Mouse (Mus musculus) heart, embryonic 15.5 days (tissue): ENCODE measurements around the gene Pde4b. TPM values are rescaled to one million over a fixed set of nuclear protein-coding genes. Genes with fewer than 3 reads are reported as not detected.

ENCODE experiments used
- ATAC-seq: fragments of 200-750 bp; cut with Nextera tagmentation; replicated peaks from 2 replicates; pipeline ENCODE4 v1.8.0; 2017; ENCODE audit warnings: low read depth, moderate TSS enrichment; ENCODE audit not compliant: insufficient number of reproducible peaks, insufficient read depth, low FRiP score
- H3K27ac ChIP-seq: fragments of 300-500 bp; sonication (generic); 2 replicates; pipeline ENCODE4 v1.5.1; 2015; ENCODE audit warnings: mild to moderate bottlenecking, inconsistent platforms
- H3K27me3 ChIP-seq: fragments of 300-500 bp; sonication (generic); 2 replicates; pipeline ENCODE4 v1.6.1; 2015; ENCODE audit warnings: inconsistent platforms
- H3K36me3 ChIP-seq: fragments of 300-500 bp; sonication (generic); 2 replicates; pipeline ENCODE4 v1.6.1; 2015; ENCODE audit warnings: mild to moderate bottlenecking, inconsistent platforms
- H3K4me1 ChIP-seq: fragments of 300-500 bp; sonication (generic); replicated peaks from 2 replicates; pipeline ENCODE4 v1.6.1; 2015; ENCODE audit warnings: inconsistent platforms
- H3K4me2 ChIP-seq: fragments of 300-500 bp; sonication (generic); 2 replicates; pipeline ENCODE4 v1.6.1; 2015; ENCODE audit warnings: inconsistent platforms, mild to moderate bottlenecking, moderate library complexity
- H3K4me3 ChIP-seq: fragments of 300-500 bp; sonication (generic); 2 replicates; pipeline ENCODE4 v1.5.1; 2015; ENCODE audit warnings: mild to moderate bottlenecking, inconsistent platforms
- H3K9ac ChIP-seq: fragments of 300-500 bp; sonication (generic); 2 replicates; pipeline ENCODE4 v1.6.1; 2015; ENCODE audit warnings: mild to moderate bottlenecking, inconsistent platforms
- H3K9me3 ChIP-seq: fragments of 300-500 bp; sonication (generic); replicated peaks from 2 replicates; pipeline ENCODE4 v1.6.1; 2016; ENCODE audit warnings: inconsistent platforms
- WGBS: fragments of 180-500 bp; shearing (Covaris S2); methylation state at CpG from one replicate; pipeline ENCODE4 v1.1.7; 2015; ENCODE audit warnings: mixed read lengths; 5-methylcytosine and 5-hydroxymethylcytosine counted together
- polyA plus RNA-seq: library from polyadenylated mRNA; unstranded; fragments of >200 nt; fragmentation: Nextera tagmentation; extraction: Ambion mirVana; gene quantifications from 2 replicates; pipeline ENCODE4 v1.2.1, GENCODE M21; 2015

Gene Pde4b
- polyA plus RNA-seq, 1 experiment from 2014 or later: 24.6 TPM

DNA sequence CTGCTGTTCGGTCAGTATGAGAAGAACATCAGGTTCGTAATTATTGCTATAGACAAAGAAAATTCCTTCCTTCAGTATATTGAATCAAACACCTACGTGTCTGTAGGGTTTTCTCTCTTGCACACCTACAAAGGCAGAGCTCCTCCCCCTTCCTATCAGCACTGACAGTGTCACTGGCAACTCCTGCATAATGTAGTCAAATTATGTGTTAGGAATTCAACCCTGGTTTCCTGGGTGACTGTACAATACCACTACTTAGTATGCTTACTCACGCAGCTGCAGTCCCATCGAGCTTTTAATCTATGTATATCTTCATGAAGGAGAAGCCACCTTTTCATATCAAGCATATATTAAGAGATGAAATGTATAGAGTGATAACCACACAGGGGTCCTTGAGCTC lies 99.5 kb downstream of the Pde4b start:
- Histone ChIP-seq H3K4me3 (no peak overlapping the region), H3K9me3 (no peaks in the 10 kb centered on the region), H3K4me2 (no peak overlapping the region), H3K27me3 (no peaks in the 10 kb centered on the region), H3K4me1 (no peaks in the 10 kb centered on the region), H3K36me3 (no peaks in the 10 kb centered on the region), H3K9ac (no peak overlapping the region), H3K27ac (no peak overlapping the region)
- 81% methylated on average over 5 of the region's 5 CpGs for WGBS
- no peak for ATAC-seq

DNA sequence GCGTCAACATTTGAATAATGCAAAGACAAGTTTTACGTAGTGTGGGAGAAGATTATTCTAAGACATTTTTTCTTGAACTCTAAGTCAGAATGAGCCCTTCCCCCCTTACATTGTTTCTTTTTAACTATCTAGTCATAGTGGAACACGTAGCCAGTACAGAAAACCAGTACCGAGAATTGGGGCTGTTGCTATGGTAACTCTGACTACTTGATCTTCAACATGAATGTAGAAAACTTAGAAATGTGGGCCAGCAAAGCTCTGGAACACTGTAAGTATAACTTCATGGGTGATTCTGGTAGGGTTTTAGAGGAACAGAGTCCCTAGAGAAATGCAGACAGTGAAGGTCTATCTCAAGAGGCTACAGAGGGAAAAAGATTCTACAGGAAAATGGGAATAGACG lies 110.4 kb downstream of the Pde4b start:
- WGBS: 90% methylated on average over 5 of the region's 5 CpGs
- no peaks in the 10 kb centered on the region for H3K36me3 ChIP-seq
- H3K27ac ChIP-seq: no peak overlapping the region
- H3K4me3 ChIP-seq: no peak overlapping the region
- H3K9me3 ChIP-seq: no peaks in the 10 kb centered on the region
- no peak for ATAC-seq
- no peaks in the 10 kb centered on the region for H3K27me3 ChIP-seq
- no peak overlapping the region for H3K4me2 ChIP-seq
- no peaks in the 10 kb centered on the region for H3K4me1 ChIP-seq
- no peak overlapping the region for H3K9ac ChIP-seq

DNA sequence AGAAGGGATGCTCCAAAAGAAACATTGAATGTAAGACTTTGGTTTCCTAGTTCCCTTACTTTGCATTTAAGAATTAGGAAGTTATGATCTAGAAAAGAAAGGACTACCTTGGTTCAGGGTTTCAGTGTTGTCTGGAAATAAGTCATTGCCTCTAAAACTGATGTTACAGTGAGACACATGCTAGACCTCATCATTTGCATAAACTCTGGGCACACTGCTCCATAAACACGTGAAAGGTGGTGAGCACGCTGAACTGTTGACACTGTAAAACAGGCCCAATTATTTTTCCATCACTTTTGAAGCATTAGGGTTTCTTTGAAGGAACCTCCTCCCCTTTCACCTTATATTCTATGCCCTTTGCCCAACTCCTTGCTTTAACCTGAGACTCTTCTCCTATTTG lies 122.4 kb downstream of the Pde4b start:
- no peak overlapping the region for H3K27ac ChIP-seq
- 82% methylated on average over 2 of the region's 2 CpGs for WGBS
- H3K9ac ChIP-seq: no peak overlapping the region
- no peaks in the 10 kb centered on the region for H3K36me3 ChIP-seq
- no peaks in the 10 kb centered on the region; the same call in 1 of the 2 replicates for H3K4me1 ChIP-seq
- no peaks in the 10 kb centered on the region for H3K9me3 ChIP-seq
- no peak for ATAC-seq
- H3K4me2 ChIP-seq: no peak overlapping the region
- H3K27me3 ChIP-seq: no peaks in the 10 kb centered on the region
- H3K4me3 ChIP-seq: no peak overlapping the region

DNA sequence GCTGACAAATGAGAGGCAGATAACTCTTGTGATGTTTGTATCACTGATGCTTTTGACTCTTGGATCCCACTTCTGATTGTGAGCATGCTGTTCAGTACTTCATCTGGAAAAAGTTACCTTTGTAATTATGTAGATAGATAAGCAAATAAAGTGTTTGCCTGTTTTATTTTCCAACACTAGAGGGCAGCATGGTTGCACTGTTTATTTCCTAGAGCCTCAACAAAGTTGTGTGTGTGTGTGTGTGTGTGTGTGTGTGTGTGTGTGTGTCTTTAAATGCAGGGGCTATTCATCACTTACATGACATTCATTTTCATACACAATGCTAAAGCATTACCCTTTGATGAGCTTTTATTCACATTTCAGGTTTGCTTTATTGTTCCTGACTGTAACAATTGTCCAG lies 139.4 kb downstream of the Pde4b start:
- H3K9ac ChIP-seq: no peak overlapping the region
- H3K4me3 ChIP-seq: no peak overlapping the region
- no peak for ATAC-seq
- H3K4me2 ChIP-seq: no peak overlapping the region
- no peak overlapping the region for H3K27ac ChIP-seq
- peaks cover 16% of the 10 kb centered on the region for H3K4me1 ChIP-seq
- no peaks in the 10 kb centered on the region for H3K9me3 ChIP-seq
- H3K27me3 ChIP-seq: no peaks in the 10 kb centered on the region
- no peaks in the 10 kb centered on the region for H3K36me3 ChIP-seq

DNA sequence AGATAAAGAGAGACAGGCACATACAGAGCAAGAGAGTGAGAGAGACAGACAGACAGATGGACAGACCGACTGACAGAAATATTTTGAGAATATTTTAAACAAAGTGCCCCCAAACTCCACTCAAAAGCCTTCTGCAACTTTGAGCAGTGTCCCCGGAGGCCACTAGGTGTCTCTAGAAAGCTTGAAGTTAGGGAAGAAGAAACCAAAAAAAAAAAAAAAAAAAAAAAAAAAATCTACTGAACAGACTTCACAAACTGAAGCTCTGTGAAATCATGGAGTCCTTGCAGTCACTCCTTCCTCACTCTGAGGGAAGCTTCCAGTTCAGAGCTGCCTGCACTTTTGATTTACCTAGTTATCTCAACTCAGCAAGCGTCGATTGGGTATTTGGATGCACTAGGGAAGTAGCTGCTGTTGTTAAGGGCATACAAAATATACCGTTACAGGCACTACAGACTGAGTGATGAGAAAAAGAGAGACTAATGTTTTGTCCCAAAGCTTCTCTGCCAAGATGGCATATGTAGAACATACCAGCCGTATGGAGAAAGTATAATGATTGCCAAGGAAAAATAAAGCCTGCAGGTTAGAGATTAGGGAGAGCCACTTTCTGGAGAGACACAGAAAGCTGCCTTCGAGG lies 141.7 kb downstream of the Pde4b start:
- H3K4me2 ChIP-seq: no peak overlapping the region
- peaks cover 16% of the 10 kb centered on the region for H3K4me1 ChIP-seq
- no peak overlapping the region for H3K4me3 ChIP-seq
- no peak for ATAC-seq
- no peaks in the 10 kb centered on the region for H3K9me3 ChIP-seq
- H3K27ac ChIP-seq: no peak overlapping the region
- no peaks in the 10 kb centered on the region for H3K27me3 ChIP-seq
- no peaks in the 10 kb centered on the region for H3K36me3 ChIP-seq
- no peak overlapping the region for H3K9ac ChIP-seq
- WGBS: 37% methylated on average over 7 of the region's 7 CpGs

DNA sequence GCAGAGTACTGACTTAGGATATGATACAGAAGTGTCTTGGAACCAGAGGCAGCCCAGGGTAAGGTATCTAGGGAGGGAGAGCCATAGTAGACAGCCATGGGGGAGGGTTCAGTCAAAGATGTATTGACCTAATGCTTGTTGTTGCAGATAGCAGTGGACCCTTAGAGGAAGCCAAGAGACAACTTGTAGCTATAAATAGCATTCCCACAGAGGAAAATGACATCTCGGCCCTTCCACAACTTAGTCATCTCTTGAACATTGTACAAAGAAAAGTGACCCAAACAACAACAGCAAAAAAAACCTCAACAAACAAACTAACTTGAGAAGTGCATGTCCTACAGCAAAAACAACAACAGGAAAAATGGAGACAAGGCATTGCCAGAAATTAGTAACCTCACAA lies 143.6 kb downstream of the Pde4b start:
- Histone ChIP-seq H3K27me3 (no peaks in the 10 kb centered on the region), H3K36me3 (no peaks in the 10 kb centered on the region), H3K9me3 (no peaks in the 10 kb centered on the region), H3K4me3 (no peak overlapping the region), H3K4me2 (no peak overlapping the region), H3K27ac (no peak overlapping the region), H3K9ac (no peak overlapping the region), H3K4me1 (peaks cover 16% of the 10 kb centered on the region)
- WGBS: 20% methylated on average over 1 of the region's 1 CpGs
- ATAC-seq: no peak

DNA sequence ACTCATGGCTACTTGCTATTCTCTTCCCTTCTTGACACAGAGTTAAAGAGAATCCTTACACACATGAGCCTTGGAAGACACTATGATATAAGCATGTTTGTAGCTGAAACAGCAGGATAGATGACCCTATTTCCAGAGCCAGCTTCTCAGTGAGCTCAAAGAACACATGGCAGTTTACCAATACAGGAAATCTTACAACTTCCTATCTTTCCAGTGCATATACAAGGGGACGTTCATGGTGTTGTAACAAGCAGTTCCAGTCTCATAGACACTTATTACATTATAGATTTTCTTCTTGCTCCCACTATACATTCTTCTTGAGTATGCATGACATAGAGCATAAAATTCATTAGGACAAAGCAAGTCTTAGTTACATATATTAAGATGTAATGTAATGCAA lies 146.3 kb downstream of the Pde4b start:
- no peak overlapping the region for H3K9ac ChIP-seq
- no peaks in the 10 kb centered on the region for H3K36me3 ChIP-seq
- H3K27ac ChIP-seq: no peak overlapping the region
- peaks cover 16% of the 10 kb centered on the region for H3K4me1 ChIP-seq
- ATAC-seq: no peak
- H3K4me3 ChIP-seq: no peak overlapping the region
- 53% methylated on average over 1 of the region's 1 CpGs for WGBS
- H3K27me3 ChIP-seq: no peaks in the 10 kb centered on the region
- no peak overlapping the region for H3K4me2 ChIP-seq
- no peaks in the 10 kb centered on the region for H3K9me3 ChIP-seq

DNA sequence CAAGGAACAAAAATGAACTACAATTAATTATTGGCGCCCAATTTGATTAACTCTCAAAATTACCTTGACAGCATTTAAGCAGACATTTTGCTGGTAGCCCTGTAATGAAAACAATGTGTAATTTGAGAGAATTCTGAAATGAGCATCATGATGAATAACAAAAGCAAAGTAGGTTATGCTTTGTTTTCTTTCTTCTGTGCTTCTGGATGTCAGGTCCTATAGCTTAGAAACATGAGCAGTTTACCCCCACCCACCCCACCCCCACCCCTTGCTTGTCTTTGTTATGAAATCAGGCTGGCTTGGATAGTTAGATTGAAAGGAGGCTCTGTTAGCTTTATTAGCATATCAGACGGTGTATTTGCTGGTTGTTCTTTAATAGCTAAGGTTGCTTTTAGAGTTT lies 147.8 kb downstream of the Pde4b start:
- 58% methylated on average over 2 of the region's 2 CpGs for WGBS
- Histone ChIP-seq H3K4me1 (peaks cover 10% of the 10 kb centered on the region), H3K4me3 (no peak overlapping the region), H3K36me3 (no peaks in the 10 kb centered on the region), H3K9me3 (no peaks in the 10 kb centered on the region), H3K9ac (no peak overlapping the region), H3K27ac (no peak overlapping the region), H3K27me3 (no peaks in the 10 kb centered on the region), H3K4me2 (no peak overlapping the region)
- ATAC-seq: no peak

DNA sequence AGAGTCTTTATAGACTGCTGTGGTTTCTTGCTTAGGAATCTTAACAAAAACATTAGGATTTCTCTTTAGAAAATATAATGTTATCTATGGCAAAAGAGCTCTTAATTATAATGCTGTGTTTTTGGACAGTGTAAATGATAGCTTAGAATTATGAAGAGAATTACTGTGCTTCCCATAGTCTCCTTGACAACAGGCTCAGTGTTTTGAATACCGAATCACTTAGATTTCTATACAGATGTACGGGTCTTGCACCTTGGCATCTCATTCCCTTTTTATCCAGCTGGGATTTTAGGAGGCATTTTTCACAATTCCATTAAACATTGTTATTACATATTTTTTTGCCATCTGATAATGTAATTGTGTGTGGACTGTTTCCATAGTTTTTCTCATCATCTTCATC lies 151.8 kb downstream of the Pde4b start:
- Histone ChIP-seq H3K27me3 (no peaks in the 10 kb centered on the region), H3K27ac (no peak overlapping the region), H3K4me2 (no peak overlapping the region), H3K4me3 (no peak overlapping the region), H3K9ac (no peak overlapping the region), H3K9me3 (no peaks in the 10 kb centered on the region), H3K4me1 (peaks cover 10% of the 10 kb centered on the region; the same call in 1 of the 2 replicates), H3K36me3 (no peaks in the 10 kb centered on the region)
- WGBS: 81% methylated on average over 2 of the region's 2 CpGs
- ATAC-seq: no peak

DNA sequence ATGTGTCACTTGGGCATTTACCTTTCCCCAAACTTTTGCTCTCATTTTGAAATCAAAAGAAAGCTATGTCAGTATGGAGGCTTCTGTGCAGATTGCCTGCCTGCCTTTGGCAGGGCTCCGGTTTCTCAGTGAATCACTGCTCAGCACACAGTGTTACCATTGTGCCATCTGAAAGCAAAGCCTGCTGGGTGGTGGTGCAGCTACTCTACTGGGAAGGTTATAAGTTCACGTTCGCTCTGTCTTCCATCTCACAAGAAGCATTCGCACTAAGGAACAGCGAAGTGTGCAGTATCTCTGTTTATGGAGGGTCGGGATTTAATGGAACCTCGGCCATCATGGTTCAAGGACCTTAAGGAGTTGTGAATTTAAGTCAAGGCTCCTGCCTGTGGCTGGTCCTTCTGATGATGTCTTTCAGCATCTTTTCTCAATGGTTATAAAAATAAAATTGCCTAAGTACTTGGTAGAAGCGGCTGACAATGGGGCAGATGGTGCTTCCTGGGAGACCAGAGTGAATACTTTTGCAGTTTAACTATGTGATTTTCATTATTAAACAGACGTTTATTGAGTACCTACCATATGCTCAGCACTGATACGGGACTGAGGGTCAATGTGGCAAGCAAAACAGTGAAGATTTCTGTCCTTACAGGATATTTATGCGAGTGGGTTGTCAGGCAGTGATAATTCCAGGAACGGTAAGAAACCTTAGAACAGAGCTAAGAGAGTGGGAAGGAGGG lies 152.5 kb downstream of the Pde4b start:
- Histone ChIP-seq H3K9ac (no peak overlapping the region), H3K36me3 (no peaks in the 10 kb centered on the region), H3K4me1 (peaks cover 10% of the 10 kb centered on the region; the same call in 1 of the 2 replicates), H3K4me3 (no peak overlapping the region), H3K9me3 (no peaks in the 10 kb centered on the region), H3K27me3 (no peaks in the 10 kb centered on the region), H3K27ac (no peak overlapping the region), H3K4me2 (no peak overlapping the region)
- WGBS: 71% methylated on average over 12 of the region's 12 CpGs
- no peak for ATAC-seq

DNA sequence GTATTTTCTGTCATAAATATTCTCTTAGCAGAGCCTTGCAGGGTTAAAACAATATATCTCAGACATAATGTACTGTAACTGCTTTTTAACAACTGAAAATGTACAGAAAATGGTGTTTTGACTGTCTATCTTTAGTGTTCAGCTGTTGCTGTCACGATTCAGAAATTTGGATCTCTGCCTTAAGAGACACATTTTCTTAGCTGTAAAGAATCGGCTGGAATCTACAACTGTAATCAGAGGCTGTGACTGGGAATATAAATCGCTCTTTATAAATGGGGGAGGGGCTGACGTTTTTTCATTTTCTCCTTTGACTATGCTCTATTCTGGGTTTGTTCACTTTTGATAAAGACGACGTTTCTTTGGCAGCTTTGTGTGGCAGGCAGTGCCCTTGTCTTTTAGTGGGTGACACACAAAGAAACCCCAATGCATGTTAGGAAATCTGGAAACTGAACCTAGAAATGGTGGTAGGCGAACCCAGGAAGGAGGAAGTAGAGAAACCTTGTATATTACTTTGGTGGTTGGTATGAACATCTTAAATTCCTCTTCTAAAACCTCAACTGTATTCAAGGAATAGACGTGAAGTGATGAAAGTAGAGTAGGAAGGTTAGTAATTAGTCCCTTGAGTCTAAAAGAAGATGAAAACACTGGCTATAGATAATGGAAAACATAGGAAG lies 153.5 kb downstream of the Pde4b start:
- 42% methylated on average over 8 of the region's 8 CpGs for WGBS

More for the DNA sequence above, 153.5 kb downstream of the Pde4b start:
- no peaks in the 10 kb centered on the region for H3K36me3 ChIP-seq
- no peak overlapping the region for H3K9ac ChIP-seq
- no peaks in the 10 kb centered on the region for H3K9me3 ChIP-seq
- H3K4me1 ChIP-seq: peaks cover 10% of the 10 kb centered on the region; the same call in 1 of the 2 replicates
- ATAC-seq: no peak
- no peaks in the 10 kb centered on the region for H3K27me3 ChIP-seq
- H3K27ac ChIP-seq: no peak overlapping the region
- no peak overlapping the region for H3K4me2 ChIP-seq
- no peak overlapping the region for H3K4me3 ChIP-seq
